Mouse (Mus musculus): Measurements from ENCODE around the gene Gmpr2.

Gene Gmpr2

DNA sequence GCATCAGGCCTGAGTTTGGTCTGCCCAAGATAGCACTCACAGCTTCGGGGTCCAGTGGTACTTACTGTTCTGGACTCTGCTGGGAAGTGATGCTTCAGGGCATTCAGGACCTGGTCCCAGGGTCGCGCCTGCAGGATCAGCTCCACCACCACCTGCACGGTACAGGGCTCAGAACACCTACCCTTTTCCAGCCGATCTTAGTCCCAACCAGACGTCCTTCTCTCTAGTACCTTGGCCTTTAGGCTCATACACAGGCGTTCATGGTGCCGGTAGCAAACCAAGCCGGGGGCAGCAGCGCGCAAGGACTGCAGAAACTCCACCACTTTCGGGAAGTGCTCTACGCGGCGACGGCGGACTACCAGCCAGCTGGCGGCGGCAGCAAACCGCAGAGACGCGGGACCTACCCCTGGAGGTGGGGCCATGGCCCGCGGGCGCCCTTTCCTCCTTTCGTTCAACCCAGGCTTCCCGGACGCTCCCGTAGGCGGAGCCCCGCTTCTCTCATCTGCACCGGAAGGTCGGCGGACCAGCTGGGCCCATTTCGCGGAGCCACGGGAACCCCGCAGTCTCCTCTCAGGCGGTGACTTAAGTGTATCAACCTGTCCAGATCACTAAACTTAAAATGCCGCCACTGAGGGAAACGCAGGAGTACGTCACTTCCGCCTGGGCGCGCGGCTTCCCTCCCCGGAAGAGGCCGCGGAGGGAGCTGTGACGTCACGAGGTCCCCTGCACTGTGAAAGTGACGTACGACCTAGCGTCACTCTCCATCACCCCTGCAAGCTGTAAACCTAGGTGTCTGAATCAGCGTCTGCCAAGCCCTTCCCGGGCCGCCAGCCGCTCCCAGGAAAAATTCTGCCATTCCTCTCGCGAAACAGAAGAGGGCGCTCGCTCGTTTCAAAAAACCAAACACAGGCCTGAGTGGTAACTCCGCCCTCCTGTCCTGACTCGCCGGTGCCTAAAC lies 9.7 kb downstream of the Gmpr2 start, which contains the start of gene Tinf2:
Tinf2 (minus strand) TSS at position 661 of the 958 bp plus-strand sequence.
- DNase-seq (ENCODE audit: low spot score): peak; percentile 94

DNA sequence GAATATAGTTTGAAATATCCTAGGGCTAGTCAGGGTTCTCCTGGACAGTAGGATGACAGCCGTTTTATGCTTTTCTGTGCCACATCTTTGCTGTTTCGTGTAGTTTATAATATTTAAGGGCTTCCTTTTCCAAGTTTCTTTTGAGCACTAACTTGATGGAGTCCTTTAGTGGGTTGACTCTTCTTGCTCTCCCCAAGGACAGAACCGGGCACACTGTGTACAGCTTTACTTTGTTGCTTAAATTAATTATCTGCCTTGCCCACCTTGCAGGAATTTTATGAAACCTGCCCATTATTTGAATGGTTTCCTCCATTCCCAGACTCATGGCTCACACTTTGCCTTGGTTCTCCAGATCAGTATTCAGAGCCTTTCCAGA lies 10.4 kb downstream of the Gmpr2 start:
- no peak for DNase-seq (ENCODE audit: low spot score)

DNA sequence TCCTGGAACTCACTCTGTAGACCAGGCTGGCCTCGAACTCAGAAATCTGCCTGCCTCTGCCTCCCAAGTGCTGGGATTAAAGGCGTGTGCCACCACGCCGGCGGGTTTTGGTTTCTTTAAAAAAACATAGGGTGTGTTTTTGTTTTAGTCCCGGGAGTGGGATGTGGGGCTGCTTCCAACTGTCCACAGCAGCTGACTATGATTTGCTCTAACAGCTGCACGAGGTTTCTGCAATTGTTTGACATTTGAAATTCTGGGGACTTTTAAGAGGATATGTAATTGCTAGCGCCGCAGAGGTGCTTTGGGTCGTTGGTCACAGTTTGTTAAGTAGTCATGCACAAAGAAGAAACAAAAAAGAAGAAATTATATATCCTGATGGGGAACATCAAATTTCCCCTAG lies 17.7 kb downstream of the Gmpr2 start:
- no peak for DNase-seq (ENCODE audit: low spot score)

DNA sequence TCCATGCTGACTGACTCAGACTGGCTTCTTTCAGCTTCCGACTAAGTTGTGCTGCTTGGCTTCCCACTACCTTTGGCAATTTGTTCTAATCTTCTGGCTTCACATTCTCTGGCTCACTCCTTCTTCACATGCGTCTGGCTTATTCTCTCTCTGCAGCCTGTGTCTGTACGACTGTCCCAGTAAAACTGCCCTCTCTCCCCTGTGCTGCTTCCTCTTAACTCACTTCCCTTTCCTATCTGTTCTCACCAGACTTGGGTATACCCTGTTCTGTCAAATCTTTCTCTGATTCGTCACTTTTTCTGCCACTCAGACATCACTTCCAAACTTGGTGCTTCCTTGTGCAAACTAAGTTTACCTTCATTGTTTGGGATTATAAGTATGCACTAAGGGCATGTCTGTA lies 25.5 kb downstream of the Gmpr2 start:
- DNase-seq (ENCODE audit: low spot score): no peak

DNA sequence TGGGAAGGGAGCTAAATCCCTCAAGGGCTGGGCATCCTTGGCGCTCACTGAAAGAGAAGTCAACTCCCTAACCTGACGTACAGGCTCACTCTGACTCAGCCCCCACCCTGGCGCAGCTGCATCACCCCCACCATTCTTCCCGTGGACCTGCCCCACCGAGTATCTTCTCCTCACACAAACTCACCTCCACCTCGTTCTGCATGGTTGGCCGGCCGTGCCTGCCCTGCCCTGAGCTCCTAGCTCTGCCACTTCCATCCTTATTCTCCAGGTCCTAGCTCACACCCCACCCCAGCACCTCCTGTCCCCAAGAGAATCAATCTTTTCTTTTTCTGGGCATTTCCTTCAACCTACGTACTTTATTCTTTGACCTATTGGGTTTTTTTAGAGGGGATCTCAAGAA lies 29.4 kb downstream of the Gmpr2 start:
- no peak for DNase-seq (ENCODE audit: low spot score)

DNA sequence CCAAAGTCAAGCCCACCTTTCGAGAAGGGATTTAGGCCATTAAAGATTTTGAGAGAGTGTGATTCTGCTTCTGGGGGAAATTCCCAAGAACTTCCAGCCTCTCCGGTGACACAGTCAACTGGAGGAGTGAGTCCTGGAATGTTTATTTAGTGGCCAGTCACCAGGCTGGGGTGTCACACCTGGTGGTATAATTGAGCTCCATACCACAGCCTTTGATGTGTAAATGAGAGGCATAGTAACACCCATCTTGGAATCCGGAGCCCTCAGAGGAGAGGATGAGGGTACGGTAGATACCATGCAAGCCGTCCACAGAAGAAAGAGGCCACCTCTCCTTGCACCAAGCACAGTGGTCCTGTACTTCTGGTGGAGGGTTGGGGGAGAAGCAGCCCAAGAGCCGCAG lies 31.0 kb downstream of the Gmpr2 start:
- DNase-seq (ENCODE audit: low spot score): no peak

DNA sequence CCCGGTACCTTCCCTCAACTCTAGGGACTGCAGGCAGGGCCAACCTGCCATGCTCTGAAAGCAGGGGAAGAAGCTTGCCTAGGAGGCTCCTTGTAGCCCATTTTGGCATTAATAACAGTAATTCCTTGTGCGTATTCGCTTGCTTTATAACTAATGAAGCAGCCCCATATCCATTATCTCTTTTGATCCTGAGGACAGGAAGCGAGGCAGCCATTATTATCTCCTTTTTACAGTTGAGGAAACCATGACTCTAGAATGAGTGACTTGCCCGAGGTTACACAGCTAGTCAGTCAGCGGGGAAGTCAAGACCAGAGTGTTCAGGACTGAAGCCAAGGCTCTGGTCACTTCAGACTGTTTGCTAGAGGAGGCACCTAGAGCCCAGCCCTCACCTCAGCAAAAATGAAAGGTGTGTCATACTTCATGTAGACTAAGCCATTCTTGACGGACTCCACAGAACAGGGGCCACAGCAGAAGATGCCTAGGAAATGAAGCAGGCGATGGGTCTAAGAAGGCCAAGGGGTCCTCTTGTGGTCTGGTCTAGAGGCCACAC lies 34.4 kb downstream of the Gmpr2 start:
- no peak for DNase-seq (ENCODE audit: low spot score)

DNA sequence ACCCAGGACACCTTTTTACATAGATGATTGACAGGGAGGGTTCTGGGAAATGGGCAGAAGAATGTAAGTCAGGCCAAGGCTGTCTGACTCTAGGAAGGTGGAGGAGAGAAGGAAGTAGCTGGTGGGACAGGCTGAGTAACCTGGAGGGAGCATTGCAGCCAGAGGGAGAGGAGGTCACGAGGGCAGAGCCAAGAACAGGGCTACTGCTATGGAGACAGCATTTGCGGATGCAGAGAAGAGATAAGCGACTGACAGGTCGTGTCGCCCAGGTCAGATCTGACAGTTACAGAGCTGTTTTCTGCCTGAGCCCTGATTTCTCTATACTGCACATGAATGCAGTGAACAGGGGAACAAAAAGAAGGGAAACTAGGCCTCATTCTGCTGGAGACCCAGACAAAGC lies 35.7 kb downstream of the Gmpr2 start:
- no peak for DNase-seq (ENCODE audit: low spot score)

DNA sequence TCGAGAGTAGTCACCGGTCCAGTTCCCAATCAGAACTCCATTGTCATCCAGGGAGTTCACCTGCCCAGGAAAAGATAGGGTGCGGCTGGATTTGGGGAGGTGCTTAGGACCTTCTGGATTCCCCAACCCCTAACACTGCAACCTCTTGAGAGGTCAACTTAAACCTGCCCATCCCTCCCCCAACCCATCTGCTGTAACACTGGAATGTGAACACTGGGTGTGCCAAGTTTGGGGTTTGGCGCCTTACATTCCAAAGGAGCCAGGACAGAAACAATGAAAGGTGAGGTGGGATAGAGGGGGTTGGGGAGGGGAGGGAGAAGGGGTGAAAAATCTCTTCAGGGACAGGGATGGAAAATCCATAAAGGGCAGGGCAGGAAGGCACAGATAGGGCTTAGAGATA lies 37.8 kb downstream of the Gmpr2 start:
- DNase-seq (ENCODE audit: low spot score): no peak

DNA sequence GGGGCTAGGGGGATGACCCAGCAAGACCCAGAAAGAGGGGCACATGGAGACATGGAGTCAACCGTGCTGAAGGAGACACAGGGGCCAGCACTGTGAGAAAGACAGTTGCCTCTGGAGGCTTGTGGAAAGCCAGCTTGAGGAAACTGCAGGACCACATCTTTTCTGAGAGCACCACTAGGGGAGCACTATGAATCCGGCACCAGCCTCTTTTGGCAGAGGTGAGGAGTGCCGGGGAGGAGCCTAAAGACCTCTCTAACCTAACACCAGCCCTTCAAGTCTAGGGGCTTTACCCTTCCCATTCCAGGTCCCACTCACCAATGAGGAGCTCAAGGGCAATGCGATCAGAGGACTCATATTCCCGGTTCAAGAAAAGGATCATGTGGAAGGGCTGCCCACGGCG lies 40.0 kb downstream of the Gmpr2 start:
- DNase-seq (ENCODE audit: low spot score): no peak

DNA sequence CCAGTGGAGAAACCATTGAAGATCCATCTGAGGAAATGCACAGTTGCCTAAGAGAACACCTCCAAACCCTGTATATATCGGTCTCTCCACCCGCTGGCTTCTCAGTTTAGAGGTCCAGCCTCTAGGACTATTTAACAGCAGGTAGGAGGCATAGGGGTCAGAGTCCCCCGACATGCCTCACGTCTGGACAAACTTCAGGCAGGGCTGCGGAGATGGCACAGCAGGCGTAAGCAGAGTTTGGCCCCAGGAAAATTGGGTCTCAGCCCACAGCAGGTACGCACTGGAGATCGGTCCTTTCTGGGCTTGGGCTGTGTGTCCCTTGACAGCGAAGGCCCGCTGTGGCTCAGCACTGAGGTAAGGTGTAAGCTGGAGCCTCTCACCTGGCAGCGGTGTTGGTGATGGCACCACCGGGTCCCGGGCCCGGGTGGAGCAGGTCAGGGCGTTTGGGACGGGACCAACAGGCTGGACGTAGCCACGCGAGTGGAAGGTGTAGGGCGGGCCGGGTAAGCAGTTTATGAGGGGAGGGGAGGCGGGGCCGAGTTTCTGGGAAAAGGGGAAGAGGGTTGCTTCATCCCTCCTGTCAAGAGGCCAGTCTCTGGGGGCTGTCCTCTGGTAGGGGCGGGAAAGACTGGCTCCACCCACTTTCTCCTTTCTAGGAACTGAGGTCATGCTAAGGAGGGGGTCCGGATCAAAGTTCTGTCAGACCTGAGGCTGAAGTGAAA lies 41.4 kb downstream of the Gmpr2 start:
- DNase-seq (ENCODE audit: low spot score): no peak

DNA sequence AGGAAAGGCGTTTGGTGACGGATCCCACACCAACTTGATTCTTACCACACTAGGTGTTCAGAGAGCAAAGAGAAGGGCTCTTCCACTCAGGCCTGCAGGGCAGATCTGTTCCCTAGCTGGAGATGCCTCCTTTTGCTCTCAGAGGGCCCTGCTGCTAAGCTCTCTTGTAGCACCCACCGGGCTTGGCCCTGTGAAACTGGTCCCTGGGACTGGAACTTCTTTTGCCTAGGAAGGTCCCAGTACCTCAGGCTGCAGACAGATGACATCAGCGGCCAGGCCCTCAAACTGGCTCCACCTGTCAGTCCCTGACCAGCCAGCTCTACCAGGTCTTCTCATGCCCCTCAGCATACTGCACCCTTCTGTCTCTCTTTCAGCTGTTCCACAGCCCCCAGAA lies 42.0 kb downstream of the Gmpr2 start, which contains the start of gene Tgm1:
Tgm1 (minus strand) TSS at position 198 of the 394 bp plus-strand sequence.
- no peak for DNase-seq (ENCODE audit: low spot score)

DNA sequence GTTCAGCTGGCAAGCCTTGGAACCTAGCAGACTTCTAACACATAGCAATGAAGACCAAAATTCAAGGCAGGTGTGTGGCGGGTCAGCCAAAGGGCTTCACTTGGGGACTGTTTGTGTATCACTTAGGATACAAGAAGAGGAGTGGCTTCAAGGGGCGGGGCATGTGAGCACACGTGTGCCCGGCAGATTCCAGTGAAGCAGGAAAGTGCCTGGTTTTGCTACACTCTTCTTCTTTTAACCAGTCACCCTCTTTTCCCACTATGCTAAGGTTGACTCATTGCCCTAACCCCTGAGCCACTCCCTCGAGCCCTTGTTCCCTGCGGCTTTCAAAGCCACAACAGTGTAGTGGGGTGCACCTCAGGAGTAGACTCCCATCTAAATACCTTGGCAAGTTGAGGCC lies 43.2 kb downstream of the Gmpr2 start:
- DNase-seq (ENCODE audit: low spot score): no peak

DNA sequence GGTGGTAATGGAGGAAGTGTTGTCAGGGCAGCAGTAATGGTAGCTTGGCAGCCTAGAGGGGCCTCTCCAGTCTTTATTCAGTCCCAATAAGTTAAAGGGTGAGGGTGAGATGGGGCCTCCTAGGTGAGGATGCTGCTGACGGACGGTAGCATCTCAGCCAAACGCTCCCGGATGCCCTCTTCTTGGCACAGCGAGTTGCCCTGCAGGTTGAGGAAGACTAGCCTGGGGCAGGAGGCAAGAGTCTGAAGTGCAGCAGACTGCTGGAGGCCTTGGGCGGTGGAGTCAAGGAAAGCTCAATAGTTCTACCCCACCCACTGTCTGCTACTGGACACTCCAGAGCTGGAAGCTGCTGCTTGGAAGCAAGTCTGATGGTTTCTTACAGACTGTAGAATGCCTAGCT lies 44.5 kb downstream of the Gmpr2 start:
- DNase-seq (ENCODE audit: low spot score): no peak

DNA sequence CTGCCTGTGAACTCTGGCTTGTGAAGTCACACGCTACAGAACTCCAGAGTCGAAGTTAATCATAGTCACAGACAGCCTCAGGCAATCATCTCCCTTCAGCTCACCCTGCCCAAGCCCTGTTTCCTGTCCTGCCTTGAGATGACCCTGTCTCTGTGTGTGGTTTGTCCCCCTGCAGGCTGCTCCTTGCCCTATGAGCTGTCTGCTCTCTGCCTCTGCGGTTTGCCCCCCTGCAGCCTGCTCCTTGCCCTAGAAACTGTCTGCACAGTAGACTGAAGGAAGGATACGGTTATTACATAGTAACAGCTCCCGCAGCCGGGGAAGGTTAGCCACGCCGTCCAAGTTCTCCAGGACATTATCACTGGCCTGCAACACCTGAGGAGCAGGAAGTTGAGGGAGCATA lies 45.1 kb downstream of the Gmpr2 start:
- no peak for DNase-seq (ENCODE audit: low spot score)

DNA sequence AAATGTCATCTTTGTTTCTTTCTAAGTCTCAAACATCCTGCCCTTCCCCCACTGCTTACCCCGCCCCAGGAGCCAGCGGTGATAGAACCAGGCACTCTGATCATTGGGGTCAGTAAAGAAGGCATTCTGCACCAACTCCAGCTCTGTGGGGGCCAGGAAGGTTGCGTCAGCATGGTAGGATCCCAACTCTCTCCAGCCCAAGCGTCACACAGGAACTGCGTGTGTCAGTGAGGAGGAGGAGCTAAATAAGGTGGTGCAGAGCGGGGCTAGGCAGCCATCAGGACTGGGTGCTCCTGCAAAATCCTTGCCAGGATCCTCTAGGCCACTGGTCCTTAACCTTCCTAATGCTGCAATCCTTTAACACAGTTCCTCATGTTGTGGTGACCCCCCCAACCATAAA lies 48.0 kb downstream of the Gmpr2 start:
- DNase-seq (ENCODE audit: low spot score): no peak

DNA sequence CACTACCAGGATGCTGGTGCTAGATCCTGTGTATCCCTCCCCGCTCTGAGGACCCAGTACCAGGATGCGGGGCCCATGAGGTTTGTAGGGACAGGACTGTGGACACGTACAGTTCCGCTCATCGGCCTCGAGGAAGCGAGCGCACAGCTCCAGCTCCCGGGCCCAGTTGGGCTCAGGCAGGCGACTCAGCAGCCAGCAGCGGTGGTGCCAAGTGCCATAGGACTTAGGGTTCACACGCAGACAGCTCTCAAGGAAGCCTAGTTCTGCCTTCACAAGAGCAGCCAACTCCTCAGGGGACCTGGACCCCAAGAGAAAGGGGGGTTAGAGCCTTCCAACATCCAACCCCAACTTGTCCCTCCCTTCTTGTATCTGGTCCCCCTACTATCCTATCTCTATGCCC lies 48.9 kb downstream of the Gmpr2 start:
- no peak for DNase-seq (ENCODE audit: low spot score)

DNA sequence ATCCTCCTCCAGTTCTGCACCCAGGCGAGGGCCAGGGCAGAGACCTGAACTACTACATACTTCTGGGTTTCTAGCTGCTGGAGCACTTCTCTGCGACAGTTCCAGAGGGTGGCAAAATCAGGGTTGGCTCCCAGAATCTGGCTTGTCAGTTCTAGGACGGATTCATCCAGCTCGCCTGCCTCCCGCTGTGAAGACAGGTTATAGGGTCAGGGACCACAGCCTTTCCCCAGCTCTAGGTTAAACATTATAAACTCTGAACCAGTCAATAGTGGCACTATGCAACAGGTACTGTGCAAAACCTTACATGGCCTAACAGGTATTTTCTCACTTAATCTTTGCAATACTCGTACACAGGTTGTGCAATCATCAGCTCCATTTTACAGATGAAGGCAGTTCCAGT lies 49.3 kb downstream of the Gmpr2 start:
- no peak for DNase-seq (ENCODE audit: low spot score)

DNA sequence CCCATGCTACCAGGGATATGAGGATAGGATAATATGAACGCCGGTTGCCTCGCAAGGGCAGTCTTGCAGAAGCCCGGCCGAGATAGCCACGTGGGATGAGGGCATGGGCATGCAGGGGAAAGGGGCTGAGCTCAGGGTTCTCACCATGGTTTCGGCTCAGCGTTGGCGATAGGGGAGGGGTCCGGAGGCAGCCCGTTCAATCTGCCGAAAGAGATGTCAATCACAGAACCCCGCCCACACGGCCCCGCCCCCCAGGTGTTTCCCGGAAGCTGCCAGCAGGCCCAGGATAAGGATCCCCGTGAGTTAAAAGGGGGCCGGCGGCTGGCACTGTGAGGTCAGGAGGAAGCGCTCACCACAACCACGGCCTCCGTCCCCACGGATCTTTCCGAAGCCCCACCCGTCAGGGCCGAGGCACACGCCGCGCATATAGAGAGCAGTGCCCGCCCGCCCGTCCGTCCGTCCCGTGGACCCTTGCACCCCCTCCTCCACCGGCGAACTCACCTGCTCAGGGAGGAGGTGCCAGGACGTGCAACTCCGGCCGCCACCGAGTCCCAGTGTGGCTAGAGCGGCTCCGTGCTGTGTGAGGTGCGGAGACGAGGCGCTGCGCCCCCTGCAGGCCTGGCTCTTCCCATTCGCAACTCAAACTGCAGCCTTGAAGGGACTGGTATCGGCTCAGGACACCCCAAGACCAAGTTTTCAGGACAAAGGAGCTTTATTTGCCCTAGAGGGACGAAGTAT lies 50.1 kb downstream of the Gmpr2 start, which contains the start of gene Rabggta:
Rabggta (minus strand) TSS at position 564 of the 738 bp plus-strand sequence.
- DNase-seq (ENCODE audit: low spot score): peak; percentile 96

DNA sequence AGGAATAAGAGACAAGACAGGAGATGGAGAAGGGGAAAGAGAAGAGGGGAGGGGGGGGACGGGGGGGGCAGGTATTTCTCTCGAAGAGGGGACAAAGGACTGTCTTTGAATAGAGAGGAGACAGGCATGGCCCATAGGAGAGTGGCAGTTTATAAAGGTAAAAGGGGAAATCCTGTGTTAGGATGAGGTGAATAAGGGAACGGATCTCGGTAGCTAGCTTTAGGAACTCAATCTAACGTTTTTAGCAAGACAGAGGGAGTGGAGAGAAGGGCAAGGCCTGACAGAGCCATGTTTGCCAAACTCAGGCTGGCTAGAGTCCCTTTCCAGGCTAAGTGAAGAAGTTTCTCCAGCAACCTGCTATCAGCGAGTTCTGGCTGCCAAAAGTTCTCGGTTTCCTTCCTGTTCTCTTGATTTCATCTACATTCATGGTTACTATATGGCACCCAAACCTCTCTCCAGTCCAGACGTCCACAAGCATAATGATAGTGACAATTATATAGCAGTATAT lies 50.8 kb downstream of the Gmpr2 start:
- no peak for DNase-seq (ENCODE audit: low spot score)

DNA sequence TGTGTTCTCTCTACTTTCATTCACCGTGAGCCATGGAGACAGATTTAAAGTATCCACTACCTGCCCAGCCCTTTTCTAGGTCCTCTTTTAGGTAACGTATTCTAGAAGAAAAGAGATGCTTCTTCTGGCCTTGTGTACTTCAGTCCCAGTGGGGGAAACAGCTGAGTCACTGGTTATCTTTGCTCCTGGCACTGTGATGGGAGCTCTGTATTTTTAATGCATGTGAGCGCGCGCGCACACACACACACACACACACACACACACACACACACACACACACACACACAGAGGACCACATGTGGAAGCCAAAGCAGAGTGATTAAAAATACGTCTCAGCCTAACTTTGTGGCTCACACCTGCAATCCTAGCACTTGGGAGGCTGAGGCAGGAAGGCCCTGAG lies 51.7 kb downstream of the Gmpr2 start:
- no peak for DNase-seq (ENCODE audit: low spot score)

DNA sequence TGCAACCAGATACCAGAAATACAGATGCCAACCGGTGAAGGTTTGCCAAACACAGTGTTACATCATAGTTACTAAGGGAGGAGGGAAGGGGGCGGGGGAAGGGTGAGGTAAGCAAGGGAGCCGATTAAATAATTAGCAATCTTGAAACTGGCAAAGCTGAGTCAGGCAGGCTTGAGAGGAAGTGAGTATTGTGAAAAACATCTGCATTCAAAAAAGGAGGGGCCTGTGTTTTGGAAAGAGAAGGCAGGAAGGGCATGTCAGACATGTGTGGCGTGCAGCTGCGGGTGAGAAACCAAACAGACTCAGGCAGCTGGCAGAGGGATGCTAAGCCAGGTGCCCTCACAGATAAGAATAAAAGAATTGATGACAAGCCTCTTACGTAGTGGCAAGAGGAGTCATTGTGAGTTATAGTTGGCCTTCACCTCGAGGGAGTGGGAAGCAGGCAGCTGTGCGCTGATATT lies 52.7 kb downstream of the Gmpr2 start:
- no peak for DNase-seq (ENCODE audit: low spot score)

All from testis, postnatal 10 days (tissue).